Mouse (Mus musculus) layer of hippocampus, adult 2 months (tissue): ENCODE data around the gene Ms4a13. TPM values are rescaled to one million over a fixed set of nuclear protein-coding genes. Genes with fewer than 3 reads are reported as not detected.
"Not testable (repeated sequence)": the region's sequence is repeated elsewhere in the genome, so short reads cannot be mapped to it uniquely, and the experiment has no call there.

Experiments used
- DNase-seq, 2 experiments: peaks; one replicate each; pipeline ENCODE4 v3.0.0; 2022; ENCODE audit warnings: low spot score in 2 of 2
- H3K27ac ChIP-seq: fragments of 200-600 bp; 2 replicates; pipeline ENCODE4 v1.8.1; 2022
- H3K4me3 ChIP-seq: fragments of 200-600 bp; 2 replicates; pipeline ENCODE4 v1.8.1; 2022; ENCODE audit warnings: mild to moderate bottlenecking
- CTCF ChIP-seq: fragments of 200-600 bp; conservative IDR thresholded peaks from 2 replicates; pipeline ENCODE4 v1.8.1; 2022; ENCODE audit warnings: antibody characterized with exemption, mild to moderate bottlenecking, moderate library complexity
- long read RNA-seq, 2 experiments: library from polyadenylated mRNA; stranded (forward); transcript quantifications; one replicate each; pipeline ENCODE4 v2.0.0; 2021; ENCODE audit warnings: borderline mapping rate in 2 of 2
- total RNA-seq, 2 experiments: library from RNA; stranded (reverse); gene quantifications; 2 replicates each; pipeline ENCODE4 v1.2.3; 2021

The Ms4a13 gene
- total RNA-seq, result not detected
- long read RNA-seq, experiment 1, result 0 reads
- long read RNA-seq, experiment 2, result 0 reads

- Histone ChIP-seq H3K4me3 (no peak within 1 kb of the TSS), H3K27ac (no peak within 1 kb of the TSS)
- DNase-seq, result no peak
- no peak for TF ChIP-seq CTCF
Observed at GRCm38 (mm10) chr19:11196546-11196945, at the start of gene Ms4a13. Gene Ms4a13, minus strand, starts transcription at chr19:11196737.

- no peak for DNase-seq
- no peak overlapping the region for H3K27ac ChIP-seq
- no peak for TF ChIP-seq CTCF
- no peak overlapping the region for H3K4me3 ChIP-seq
Observed at GRCm38 (mm10) chr19:11244230-11244629, 47.7 kb upstream of the Ms4a13 start.

- no peak for DNase-seq
- Histone ChIP-seq H3K27ac (no peak overlapping the region), H3K4me3 (no peak overlapping the region)
- TF ChIP-seq CTCF, result no peak
Observed at GRCm38 (mm10) chr19:11242560-11242959, 46.0 kb upstream of the Ms4a13 start.

- Histone ChIP-seq H3K27ac (no peak overlapping the region), H3K4me3 (no peak overlapping the region)
- no peak for TF ChIP-seq CTCF
- DNase-seq, result no peak
Observed at GRCm38 (mm10) chr19:11235820-11236219, 39.3 kb upstream of the Ms4a13 start.

GRCm38 (mm10) chr19:11234921-11235735 lies 38.6 kb upstream of the Ms4a13 start:
- no peak for DNase-seq
- Histone ChIP-seq H3K4me3 (no peak overlapping the region), H3K27ac (no peak overlapping the region)
- TF ChIP-seq CTCF, result no peak

- H3K27ac ChIP-seq, result no peak overlapping the region
- H3K4me3 ChIP-seq, result no peak overlapping the region
- TF ChIP-seq CTCF, result no peak
- DNase-seq, result no peak
Observed at GRCm38 (mm10) chr19:11234244-11234643, 37.7 kb upstream of the Ms4a13 start.

- Histone ChIP-seq H3K4me3 (no peak within 1 kb of the TSS), H3K27ac (no peak within 1 kb of the TSS)
- DNase-seq, result no peak
- TF ChIP-seq CTCF, result no peak
Observed at GRCm38 (mm10) chr19:11232348-11232747, 35.8 kb upstream of the Ms4a13 start, which contains the start of gene Ms4a12. Gene Ms4a12, minus strand, starts transcription at chr19:11232448.

- no peak for DNase-seq
Observed at GRCm38 (mm10) chr19:11192552-11192951, 4.0 kb downstream of the Ms4a13 start.

GRCm38 (mm10) chr19:11184121-11184520 lies 12.4 kb downstream of the Ms4a13 start:
- no peak for DNase-seq
- Histone ChIP-seq H3K4me3 (no peak overlapping the region), H3K27ac (no peak overlapping the region)
- TF ChIP-seq CTCF, result peak; percentile 67

More at GRCm38 (mm10) chr19:11192552-11192951, 4.0 kb downstream of the Ms4a13 start:
- no peak for TF ChIP-seq CTCF
- Histone ChIP-seq H3K4me3 (no peak overlapping the region), H3K27ac (no peak overlapping the region)

- TF ChIP-seq CTCF, result no peak
- Histone ChIP-seq H3K4me3 (no peak overlapping the region), H3K27ac (no peak overlapping the region)
- no peak for DNase-seq
Observed at GRCm38 (mm10) chr19:11177464-11177863, 19.1 kb downstream of the Ms4a13 start.

- DNase-seq, result no peak
- TF ChIP-seq CTCF, result no peak; the same call in 1 of the 2 replicates
Observed at GRCm38 (mm10) chr19:11165172-11165571, 31.4 kb downstream of the Ms4a13 start, which contains the start of gene 1700025F22Rik. Gene 1700025F22Rik, minus strand, starts transcription at chr19:11165320.

GRCm38 (mm10) chr19:11157890-11158289 lies 38.6 kb downstream of the Ms4a13 start:
- H3K4me3 ChIP-seq, DNase-seq, H3K27ac ChIP-seq: not testable (repeated sequence)

More at GRCm38 (mm10) chr19:11165172-11165571, 31.4 kb downstream of the Ms4a13 start, which contains the start of gene 1700025F22Rik:
- Histone ChIP-seq H3K27ac (no peak within 1 kb of the TSS), H3K4me3 (no peak within 1 kb of the TSS)

GRCm38 (mm10) chr19:11135336-11135735 lies 61.2 kb downstream of the Ms4a13 start:
- TF ChIP-seq CTCF, result no peak
- no peak for DNase-seq
- H3K4me3 ChIP-seq, result no peak overlapping the region
- H3K27ac ChIP-seq, result no peak overlapping the region

- DNase-seq, result no peak
- no peak for TF ChIP-seq CTCF
Observed at GRCm38 (mm10) chr19:11134852-11135251, 61.7 kb downstream of the Ms4a13 start.

GRCm38 (mm10) chr19:11130776-11131175 lies 65.8 kb downstream of the Ms4a13 start, which contains the start of gene 1700017D01Rik:
Gene 1700017D01Rik, minus strand, starts transcription at chr19:11130876.
- H3K27ac ChIP-seq, H3K4me3 ChIP-seq, DNase-seq: not testable (repeated sequence)

More at GRCm38 (mm10) chr19:11134852-11135251, 61.7 kb downstream of the Ms4a13 start:
- no peak overlapping the region for H3K4me3 ChIP-seq
- H3K27ac ChIP-seq, result no peak overlapping the region
